Mouse (Mus musculus) heart, adult 11 months (tissue): Measurements from ENCODE around the gene Fam117b.

ENCODE experiments used
- DNase-seq: peaks from one replicate; pipeline ENCODE4 v3.0.0; 2022

The Fam117b gene

GRCm38 (mm10) chr1:59912413-59913157, at the start of gene Fam117b:
Fam117b (plus strand) TSS chr1:59913006.
- peak; percentile 100 for DNase-seq

- peak; percentile 72 for DNase-seq
These were observed 44.8 kb upstream of the Fam117b start for GRCm38 (mm10) chr1:59868041-59868440.

DNA sequence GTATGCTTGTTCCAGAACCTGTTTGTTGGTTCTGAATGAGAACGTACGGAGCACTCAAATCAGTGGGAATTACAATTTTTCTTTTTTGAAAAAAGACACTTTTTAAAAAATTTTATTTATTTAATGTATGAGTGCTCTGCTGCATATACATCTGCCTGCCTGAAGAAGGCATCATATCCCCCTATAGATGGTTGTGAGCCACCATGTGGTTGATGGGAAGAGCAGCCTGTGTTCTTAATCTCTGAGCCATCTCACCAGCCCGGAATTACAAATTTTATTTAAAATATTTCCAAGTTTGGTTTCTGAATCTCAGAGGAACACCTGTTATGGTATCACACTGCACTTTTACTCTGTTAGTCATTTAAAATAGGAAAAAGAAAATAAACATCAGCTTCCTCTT, 38.8 kb upstream of the Fam117b start:
- DNase-seq: no peak

- DNase-seq: peak; percentile 63
These were observed 34.7 kb upstream of the Fam117b start for GRCm38 (mm10) chr1:59878098-59878497.

GRCm38 (mm10) chr1:59883349-59884134, 29.3 kb upstream of the Fam117b start:
- peak; percentile 92 for DNase-seq

DNA sequence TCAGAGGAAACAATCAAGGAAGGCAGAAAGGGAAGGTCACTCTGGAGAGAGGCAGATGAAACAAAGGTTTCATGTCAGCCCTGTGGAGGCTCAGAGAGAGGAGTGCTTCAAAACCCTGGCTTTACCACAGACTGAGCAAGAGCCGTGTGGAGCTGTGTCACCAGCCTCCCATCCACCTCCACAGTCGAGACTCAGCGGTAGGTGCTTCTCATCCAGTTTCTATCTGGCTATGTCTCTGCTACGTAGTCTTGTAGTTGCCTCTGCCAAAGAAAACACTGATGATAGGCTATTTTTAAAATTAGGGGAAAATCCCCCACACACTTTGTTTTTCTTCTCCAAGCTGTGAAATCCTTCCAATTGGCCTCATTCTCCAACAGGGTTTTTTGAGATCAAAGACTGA, 25.9 kb upstream of the Fam117b start:
- peak; percentile 85 for DNase-seq

DNA sequence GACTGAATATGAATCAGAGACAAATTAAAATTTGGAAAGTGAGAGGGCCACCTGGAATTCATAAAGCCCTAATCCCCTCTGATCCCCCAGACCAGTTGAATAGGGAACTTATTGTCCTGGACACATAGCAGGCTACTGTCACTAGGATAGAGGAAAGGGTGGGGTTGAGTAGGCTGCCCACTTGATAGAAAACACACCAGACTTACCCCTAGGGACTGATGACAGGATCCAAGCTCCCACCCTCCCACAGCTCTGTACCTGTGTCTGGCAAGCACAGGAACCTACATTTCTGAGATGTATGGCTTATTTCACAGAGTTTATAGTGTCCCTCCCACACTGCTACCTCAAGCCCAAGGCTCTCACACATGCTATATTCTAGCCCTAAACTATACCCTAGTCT, 24.8 kb upstream of the Fam117b start:
- peak; percentile 95 for DNase-seq

DNA sequence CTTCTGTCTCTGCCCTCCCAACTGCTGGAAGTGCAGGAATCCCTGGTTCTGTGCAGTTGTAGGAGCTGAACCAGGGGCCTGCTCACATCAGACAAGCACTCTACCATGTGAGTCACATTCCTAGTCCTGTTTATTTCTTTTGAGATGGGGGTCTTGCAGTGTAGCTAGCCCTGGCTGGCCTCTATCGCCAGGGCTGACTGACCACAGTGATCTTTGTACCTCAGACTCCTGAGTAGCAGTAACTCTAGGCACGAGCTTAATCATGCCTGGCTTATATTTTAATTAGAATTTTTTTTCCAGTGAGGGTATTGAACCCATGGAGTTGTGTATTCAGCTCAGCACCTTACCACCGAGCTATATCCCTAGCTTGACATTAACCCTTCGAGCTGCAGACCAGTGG, 21.6 kb upstream of the Fam117b start:
- peak; percentile 56 for DNase-seq

- peak; percentile 51 for DNase-seq
These were observed 20.0 kb upstream of the Fam117b start for GRCm38 (mm10) chr1:59892777-59893176.

DNA sequence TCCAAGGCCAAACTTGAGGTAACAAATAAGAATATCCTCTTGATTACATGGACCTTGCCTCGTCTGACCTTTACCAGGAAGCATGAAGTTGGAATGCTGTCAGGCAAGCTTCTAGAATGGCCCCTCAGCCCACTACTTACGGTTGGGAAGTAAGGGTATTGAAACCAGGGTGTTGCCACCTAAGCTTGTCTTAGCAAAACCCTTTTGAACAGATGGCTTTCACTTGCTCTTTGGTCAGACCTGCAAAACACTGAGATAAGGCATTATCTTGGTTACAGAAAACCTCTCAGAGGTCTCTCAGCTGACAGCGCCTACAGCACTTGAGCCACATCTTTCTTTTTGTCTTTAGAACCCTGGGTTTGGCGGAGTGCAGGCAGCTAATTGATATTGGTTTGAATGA, 18.8 kb upstream of the Fam117b start:
- DNase-seq: peak; percentile 82

DNA sequence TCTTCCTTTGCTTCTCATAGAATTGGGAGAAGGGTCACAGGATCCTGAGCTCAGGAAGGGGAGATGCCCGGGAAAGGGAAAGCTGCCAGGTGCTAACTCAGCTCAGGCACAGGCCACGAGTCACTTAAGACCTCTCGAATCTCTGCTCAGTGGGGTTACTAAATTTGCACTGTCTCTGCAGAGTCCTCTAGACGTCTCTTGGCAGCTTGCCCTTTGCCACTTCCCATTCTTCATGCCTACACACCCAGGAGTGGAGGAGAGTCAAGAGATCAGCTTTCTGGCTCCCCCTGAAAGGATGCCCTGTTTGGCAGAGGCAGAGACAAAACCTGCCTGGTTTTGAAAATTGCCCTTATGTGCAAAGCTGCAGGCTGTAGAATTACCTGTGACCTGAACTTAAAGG, 17.4 kb upstream of the Fam117b start:
- DNase-seq: peak; percentile 98

- peak; percentile 80 for DNase-seq
These were observed 15.5 kb upstream of the Fam117b start for GRCm38 (mm10) chr1:59897147-59897798.

- peak; percentile 66 for DNase-seq
These were observed 13.1 kb upstream of the Fam117b start for GRCm38 (mm10) chr1:59899679-59900078.

- peak; percentile 60 for DNase-seq
These were observed 11.5 kb upstream of the Fam117b start for GRCm38 (mm10) chr1:59901082-59901876.

- DNase-seq: peak; percentile 98
These were observed 10.2 kb upstream of the Fam117b start for GRCm38 (mm10) chr1:59902634-59903033.

DNA sequence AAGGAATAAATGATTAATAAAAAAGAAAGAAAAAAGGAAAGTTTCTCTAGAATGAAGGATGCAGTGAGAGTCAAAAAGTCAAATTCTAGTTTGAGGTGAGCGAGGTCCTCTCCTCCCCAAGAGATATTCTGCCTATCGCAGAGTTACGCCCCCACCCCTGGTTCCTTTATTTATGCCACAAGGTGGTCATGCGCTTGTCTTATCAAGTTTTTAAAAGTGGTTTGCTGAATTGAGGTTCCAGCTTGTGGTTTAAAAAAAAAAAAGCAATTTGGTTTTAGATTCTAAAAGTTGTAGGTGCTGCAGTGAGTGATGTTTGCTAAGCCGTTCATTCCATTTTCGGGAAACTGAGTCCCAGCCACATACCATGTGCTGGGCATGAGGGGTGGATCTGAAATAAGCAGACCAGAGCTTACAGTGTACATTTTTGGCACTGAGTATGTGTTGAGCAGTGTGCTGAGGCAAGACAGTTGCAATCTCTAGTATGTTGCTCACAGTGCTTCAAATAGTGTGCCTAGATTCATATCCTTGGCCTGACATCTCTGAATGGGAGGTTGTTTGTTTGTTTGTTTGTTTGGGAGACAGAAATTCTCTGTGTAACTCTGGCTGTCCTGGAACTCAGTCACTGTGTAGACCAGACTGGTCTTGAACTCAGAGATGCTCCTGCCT, 8.0 kb upstream of the Fam117b start:
- DNase-seq: peak; percentile 56

GRCm38 (mm10) chr1:59905916-59906315, 6.9 kb upstream of the Fam117b start:
- peak; percentile 24 for DNase-seq

GRCm38 (mm10) chr1:59906819-59907521, 5.8 kb upstream of the Fam117b start:
- peak; percentile 86 for DNase-seq

- peak; percentile 73 for DNase-seq
These were observed 5.1 kb upstream of the Fam117b start for GRCm38 (mm10) chr1:59907700-59908099.

DNA sequence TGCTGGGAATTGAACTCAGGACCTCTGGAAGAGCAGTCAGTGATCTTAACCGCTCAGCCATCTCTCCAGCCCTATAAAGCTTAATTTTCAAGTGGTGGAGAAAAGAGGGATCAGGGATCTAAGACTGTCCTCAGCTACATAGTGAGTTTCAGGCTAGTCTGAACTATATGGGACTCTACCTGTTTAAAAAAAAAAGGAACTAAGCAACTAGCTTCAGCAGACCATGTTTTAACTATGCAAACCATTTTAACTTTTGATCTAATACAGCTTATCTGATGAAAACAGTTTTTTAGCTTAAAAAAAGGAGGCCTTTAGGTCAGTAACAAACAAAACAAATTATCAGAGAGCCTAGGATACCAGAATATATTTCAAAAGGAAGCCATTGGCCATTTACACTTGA, 1.9 kb upstream of the Fam117b start:
- no peak for DNase-seq

DNA sequence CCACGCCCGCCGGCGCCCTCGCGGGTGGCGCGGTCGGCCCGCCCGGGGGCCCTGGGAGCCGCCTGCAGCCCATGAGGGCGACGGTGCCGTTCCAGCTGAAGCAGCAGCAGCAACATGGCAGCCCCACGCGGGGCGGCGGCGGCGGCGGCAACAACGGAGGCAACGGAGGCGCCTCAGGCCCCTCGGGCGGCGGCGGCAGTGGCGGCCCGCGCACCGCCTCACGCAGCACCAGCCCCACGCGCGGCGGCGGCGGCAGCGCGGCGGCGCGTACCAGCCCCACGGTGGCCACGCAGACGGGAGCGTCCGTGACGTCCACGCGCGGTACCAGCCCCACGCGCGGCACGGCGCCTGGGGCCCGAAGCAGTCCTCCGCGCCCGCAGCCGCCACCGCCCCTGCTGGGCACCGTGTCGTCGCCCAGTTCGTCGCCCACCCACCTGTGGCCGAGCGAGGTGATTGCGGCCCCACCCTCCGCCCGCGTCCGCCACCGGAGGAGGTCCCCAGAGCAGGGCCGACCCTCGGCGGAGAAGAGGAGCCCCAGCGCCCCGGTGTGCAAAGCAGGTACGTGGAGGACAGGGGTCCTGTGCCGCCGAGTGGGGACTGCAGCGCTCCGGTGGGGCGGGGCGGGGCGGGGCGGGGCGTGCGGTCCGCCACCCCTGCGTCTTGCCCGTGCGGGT, 526 bp downstream of the Fam117b start:
- DNase-seq: peak; percentile 96
